Mouse (Mus musculus) NIH3T3 (cell line): ENCODE results near the gene Cox14.
A peak's percentile ranks its signal among the peaks of the same experiment; 100 is the strongest.
"Not testable (repeated sequence)": the region's sequence is repeated elsewhere in the genome, so short reads cannot be mapped to it uniquely, and the experiment has no call there.

ENCODE experiments used
- DNase-seq: peaks from one replicate; pipeline ENCODE4 v3.0.0-alpha.2; 2012; ENCODE audit warnings: low read depth

Cox14 gene

GRCm38 (mm10) chr15:99725341-99726155, at the start of gene Cox14:
TSS of gene Cox14 (plus strand) at chr15:99725618.
- DNase-seq = peak; percentile 98

- DNase-seq = no peak
Measured at GRCm38 (mm10) chr15:99677089-99677488, 48.3 kb upstream of the Cox14 start.

- peak; percentile 55 for DNase-seq
Measured at GRCm38 (mm10) chr15:99678063-99678800, 47.2 kb upstream of the Cox14 start.

GRCm38 (mm10) chr15:99679008-99679407, 46.4 kb upstream of the Cox14 start:
- DNase-seq = no peak

- peak; percentile 38 for DNase-seq
Measured at GRCm38 (mm10) chr15:99682880-99683279, 42.5 kb upstream of the Cox14 start.

- no peak for DNase-seq
Measured at GRCm38 (mm10) chr15:99684156-99684555, 41.3 kb upstream of the Cox14 start.

GRCm38 (mm10) chr15:99688712-99689111, 36.7 kb upstream of the Cox14 start:
- peak; percentile 88 for DNase-seq

- no peak for DNase-seq
Measured at GRCm38 (mm10) chr15:99690924-99691323, 34.5 kb upstream of the Cox14 start.

GRCm38 (mm10) chr15:99691976-99692375, 33.4 kb upstream of the Cox14 start:
- DNase-seq = no peak

GRCm38 (mm10) chr15:99697309-99697708, 28.1 kb upstream of the Cox14 start:
- peak; percentile 40 for DNase-seq

- DNase-seq = no peak
Measured at GRCm38 (mm10) chr15:99698533-99699085, 26.8 kb upstream of the Cox14 start.

- no peak for DNase-seq
Measured at GRCm38 (mm10) chr15:99699715-99700114, 25.7 kb upstream of the Cox14 start.

- DNase-seq = no peak
Measured at GRCm38 (mm10) chr15:99700219-99701106, 25.0 kb upstream of the Cox14 start.

GRCm38 (mm10) chr15:99701640-99701998, 23.8 kb upstream of the Cox14 start:
- DNase-seq = not testable (repeated sequence)

- DNase-seq = peak; percentile 97
Measured at GRCm38 (mm10) chr15:99701999-99702900, 23.2 kb upstream of the Cox14 start, which contains the start of gene Smarcd1. TSS of gene Smarcd1 (plus strand) at chr15:99702129.

- DNase-seq = no peak
Measured at GRCm38 (mm10) chr15:99703104-99703503, 22.3 kb upstream of the Cox14 start.

- no peak for DNase-seq
Measured at GRCm38 (mm10) chr15:99703676-99704040, 21.8 kb upstream of the Cox14 start.

GRCm38 (mm10) chr15:99704041-99704681, 21.3 kb upstream of the Cox14 start:
- no peak for DNase-seq

GRCm38 (mm10) chr15:99704881-99705280, 20.5 kb upstream of the Cox14 start:
- DNase-seq = peak; percentile 52

- peak; percentile 90 for DNase-seq
Measured at GRCm38 (mm10) chr15:99705440-99706048, 19.9 kb upstream of the Cox14 start, which contains the start of gene Gm17349. TSS of gene Gm17349 (minus strand) at chr15:99705490.
